Mouse (Mus musculus) cerebellum, adult 2 months (tissue): ENCODE data around the gene Tulp2.

ENCODE experiments used
- CTCF ChIP-seq: fragments of 200-500 bp; IDR thresholded peaks from 2 replicates; pipeline ENCODE4 v1.5.1; 2011; ENCODE audit warnings: low read depth, mild to moderate bottlenecking, control low read depth, low read length, moderate library complexity, borderline replicate concordance; ENCODE audit not compliant: insufficient read depth
- POLR2A ChIP-seq: fragments of 200-500 bp; IDR thresholded peaks from 2 replicates; pipeline ENCODE4 v1.6.1; 2011; ENCODE audit warnings: low read length, control low read depth, borderline replicate concordance; ENCODE audit not compliant: insufficient read depth

DNA sequence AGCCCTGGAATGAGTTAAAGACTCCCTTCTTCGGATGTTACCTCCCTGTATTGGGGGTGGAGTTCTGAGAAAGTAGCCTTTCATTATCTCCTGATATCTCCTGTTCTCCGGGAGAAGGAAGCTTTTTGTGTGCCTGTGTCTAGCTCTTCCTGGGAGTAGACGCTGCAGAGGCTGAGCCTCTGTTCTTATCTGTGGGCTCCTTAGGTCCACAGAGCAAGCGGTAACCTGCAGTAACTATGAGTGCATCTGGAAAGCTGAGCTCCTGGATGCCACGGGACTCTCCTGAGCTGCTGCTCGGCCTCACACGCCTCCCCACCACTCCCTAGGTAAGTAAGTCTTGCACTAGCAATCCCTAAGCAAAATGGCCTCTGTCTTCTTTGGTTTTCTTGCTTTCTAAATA, 4.5 kb downstream of the Tulp2 start:
- TF ChIP-seq POLR2A: no peak
- TF ChIP-seq CTCF: no peak
